Mouse (Mus musculus) C2C12 (cell line): ENCODE measurements around the gene Klf2. TPM values are rescaled to one million over a fixed set of nuclear protein-coding genes. Genes with fewer than 3 reads are reported as not detected.

ENCODE experiments used
- H3K27me3 ChIP-seq: one replicate; pipeline ENCODE4 v1.6.1; 2011; ENCODE audit not compliant: control insufficient read depth, insufficient read depth, insufficient read length
- H3K36me3 ChIP-seq: one replicate; pipeline ENCODE4 v1.6.1; 2011; ENCODE audit not compliant: control insufficient read depth, insufficient read depth
- H3K4me3 ChIP-seq: one replicate; pipeline ENCODE4 v1.5.1; 2011; ENCODE audit warnings: mild to moderate bottlenecking, control low read depth; ENCODE audit not compliant: poor library complexity, insufficient read depth, severe bottlenecking
- H3K79me2 ChIP-seq: one replicate; pipeline ENCODE4 v1.6.1; 2011; ENCODE audit not compliant: control insufficient read depth, insufficient read depth
- H3K79me3 ChIP-seq: one replicate; pipeline ENCODE4 v1.6.1; 2011; ENCODE audit warnings: low read depth, control low read depth
- H3ac ChIP-seq: one replicate; pipeline ENCODE3; 2011; ENCODE audit warnings: low read depth; ENCODE audit not compliant: control insufficient read depth, insufficient read length
- CEBPB ChIP-seq: IDR thresholded peaks from one replicate; pipeline ENCODE4 v1.6.1; 2011; ENCODE audit warnings: low read depth, mild to moderate bottlenecking, control low read depth, moderate library complexity
- CTCF ChIP-seq: IDR thresholded peaks from one replicate; pipeline ENCODE4 v1.5.1; 2011; ENCODE audit not compliant: control insufficient read depth, insufficient read depth, insufficient read length
- FOSL1 ChIP-seq: IDR thresholded peaks from one replicate; pipeline ENCODE4 v1.8.0; 2011; ENCODE audit warnings: mild to moderate bottlenecking, low read length; ENCODE audit not compliant: poor library complexity, insufficient read depth, severe bottlenecking
- MAX ChIP-seq: IDR thresholded peaks from one replicate; pipeline ENCODE4 v1.6.1; 2011; ENCODE audit warnings: mild to moderate bottlenecking, control low read depth
- MYOD1 ChIP-seq: IDR thresholded peaks from one replicate; pipeline ENCODE4 v1.6.1; 2011; ENCODE audit warnings: low read depth; ENCODE audit not compliant: control insufficient read depth, insufficient read length
- MYOG ChIP-seq: IDR thresholded peaks from one replicate; pipeline ENCODE4 v1.6.1; 2011; ENCODE audit not compliant: control insufficient read depth, insufficient read length; ENCODE audit errors: extremely low read depth
- USF1 ChIP-seq: IDR thresholded peaks from one replicate; pipeline ENCODE4 v1.6.1; 2011; ENCODE audit warnings: low read depth, mild to moderate bottlenecking, control low read depth, moderate library complexity
- polyA plus RNA-seq: library from polyadenylated mRNA; unstranded; fragments of >200 nt; fragmentation: generic; extraction: Trizol; gene quantifications from one replicate; pipeline ENCODE4 v1.2.1, GENCODE M21; 2012; ENCODE audit warnings: missing spikeins

Klf2 gene
- polyA plus RNA-seq, 1 experiment = 9.9 TPM

GRCm38 (mm10) chr8:72324036-72324706 is 5.3 kb downstream of the Klf2 start:
- peaks cover 9% of the 10 kb centered on the region for H3K79me3 ChIP-seq
- H3K4me3 ChIP-seq = no peak overlapping the region
- H3K79me2 ChIP-seq = peaks cover 22% of the 10 kb centered on the region
- H3K36me3 ChIP-seq = peaks cover 3% of the 10 kb centered on the region
- no peak overlapping the region for H3ac ChIP-seq
- H3K27me3 ChIP-seq = no peaks in the 10 kb centered on the region
- TF ChIP-seq USF1 (no peak), MYOD1 (no peak), FOSL1 (no peak), CEBPB (no peak), MYOG (no peak), CTCF (no peak), MAX (no peak)

DNA sequence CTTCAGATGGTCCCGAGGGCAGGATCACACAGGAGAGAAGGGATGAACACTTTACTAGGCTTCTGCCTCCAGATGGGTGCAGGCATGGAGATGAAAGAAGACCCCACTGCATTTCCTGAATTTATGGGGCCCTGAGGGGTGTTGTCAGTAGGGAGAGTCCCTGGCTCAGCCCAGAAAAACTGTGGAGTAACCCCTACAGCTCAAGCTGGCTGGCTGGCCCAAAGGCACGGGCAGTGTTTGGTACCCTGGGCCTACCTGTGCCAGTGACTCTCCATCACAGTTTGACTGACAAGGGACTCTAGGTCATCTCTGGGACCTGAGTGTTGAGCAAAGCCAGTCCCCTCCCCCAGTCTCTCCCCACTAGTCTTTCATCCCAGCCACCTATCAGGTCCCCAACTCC is 5.9 kb downstream of the Klf2 start:
- H3K79me3 ChIP-seq = peaks cover 9% of the 10 kb centered on the region
- peaks cover 3% of the 10 kb centered on the region for H3K36me3 ChIP-seq
- H3ac ChIP-seq = no peak overlapping the region
- no peak for TF ChIP-seq MAX
- TF ChIP-seq FOSL1 = no peak
- TF ChIP-seq CEBPB = no peak
- TF ChIP-seq MYOD1 = no peak
- TF ChIP-seq CTCF = no peak
- H3K79me2 ChIP-seq = peaks cover 16% of the 10 kb centered on the region
- H3K4me3 ChIP-seq = no peak overlapping the region
- H3K27me3 ChIP-seq = no peaks in the 10 kb centered on the region

- H3K4me3 ChIP-seq = no peak overlapping the region
- TF ChIP-seq CTCF (no peak), CEBPB (no peak), MYOD1 (no peak), MAX (no peak), MYOG (no peak), USF1 (no peak), FOSL1 (no peak)
- no peaks in the 10 kb centered on the region for H3K27me3 ChIP-seq
- no peaks in the 10 kb centered on the region for H3K79me2 ChIP-seq
- no peaks in the 10 kb centered on the region for H3K79me3 ChIP-seq
- H3K36me3 ChIP-seq = no peaks in the 10 kb centered on the region
- H3ac ChIP-seq = no peak overlapping the region
Observed at GRCm38 (mm10) chr8:72329116-72329515, 10.3 kb downstream of the Klf2 start.

DNA sequence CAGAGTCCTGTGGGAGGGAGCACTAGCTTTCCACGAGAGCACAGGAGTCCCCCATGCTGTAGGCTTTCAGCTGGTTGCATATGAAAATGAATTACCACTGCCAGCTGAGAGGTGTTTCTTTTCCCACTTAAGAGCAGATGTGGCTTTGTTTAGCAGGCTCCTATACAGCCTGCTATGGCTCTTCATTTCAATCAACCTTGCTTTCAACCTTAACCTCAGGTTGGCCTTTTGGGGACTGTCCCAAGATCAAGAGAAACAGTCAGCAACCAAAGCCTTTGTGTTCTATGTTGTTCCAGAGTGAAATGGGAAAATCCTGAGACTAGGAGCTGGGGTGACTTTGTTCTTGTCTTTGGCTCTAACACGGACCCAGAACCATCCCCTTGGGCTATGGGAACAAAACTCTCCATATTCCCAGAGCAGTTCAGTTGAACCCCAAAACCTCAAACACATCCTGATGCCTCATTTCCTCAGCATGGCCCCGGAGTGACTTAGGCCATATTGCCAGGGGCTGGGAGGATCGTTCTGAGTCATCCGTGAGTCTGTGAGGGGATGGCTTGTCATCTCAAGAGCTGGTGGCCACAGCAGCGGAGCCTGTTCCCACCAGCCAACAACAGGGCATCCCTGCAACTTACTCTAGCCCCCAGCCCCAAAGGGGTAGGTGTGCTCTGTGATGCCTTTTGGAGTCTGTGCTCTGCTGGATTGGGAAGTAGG is 12.1 kb downstream of the Klf2 start:
- Histone ChIP-seq H3K4me3 (no peak overlapping the region), H3ac (no peak overlapping the region), H3K36me3 (no peaks in the 10 kb centered on the region), H3K27me3 (no peaks in the 10 kb centered on the region), H3K79me3 (no peaks in the 10 kb centered on the region), H3K79me2 (no peaks in the 10 kb centered on the region)
- TF ChIP-seq FOSL1 (no peak), MAX (no peak), CTCF (no peak)

GRCm38 (mm10) chr8:72331631-72332030 is 12.8 kb downstream of the Klf2 start:
- Histone ChIP-seq H3K79me2 (no peaks in the 10 kb centered on the region), H3K79me3 (no peaks in the 10 kb centered on the region), H3K36me3 (no peaks in the 10 kb centered on the region), H3ac (no peak overlapping the region), H3K27me3 (no peaks in the 10 kb centered on the region), H3K4me3 (no peak overlapping the region)
- TF ChIP-seq MYOG (no peak), MAX (no peak), CEBPB (no peak), CTCF (no peak), USF1 (no peak), FOSL1 (no peak), MYOD1 (no peak)

- H3K79me3 ChIP-seq = no peaks in the 10 kb centered on the region
- no peak overlapping the region for H3K4me3 ChIP-seq
- H3K27me3 ChIP-seq = no peaks in the 10 kb centered on the region
- no peaks in the 10 kb centered on the region for H3K79me2 ChIP-seq
- H3ac ChIP-seq = no peak overlapping the region
- no peak for TF ChIP-seq MAX
- TF ChIP-seq MYOD1 = no peak
- no peak for TF ChIP-seq FOSL1
- no peak for TF ChIP-seq CEBPB
- no peak for TF ChIP-seq MYOG
- TF ChIP-seq CTCF = no peak
- TF ChIP-seq USF1 = no peak
- no peaks in the 10 kb centered on the region for H3K36me3 ChIP-seq
Observed at GRCm38 (mm10) chr8:72333429-72334143, 14.8 kb downstream of the Klf2 start.
